Mouse (Mus musculus): Measurements from ENCODE around the gene Usp38. TPM values are rescaled to one million over a fixed set of nuclear protein-coding genes. Genes with fewer than 3 reads are reported as not detected.

The Usp38 gene
- polyA plus RNA-seq (2014; fragmentation: Illumina TruSeq; extraction: RNeasy Lipid Tissue Mini Kit (QIAGEN cat#74804); ENCODE audit: low read depth, low replicate concordance), result 25.7 TPM

GRCm38 (mm10) chr8:81014789-81015699 lies at the start of gene Usp38:
TSS of gene Usp38 (minus strand) at chr8:81014928.

Other genes starting within 250 kb of the Usp38 start
- 12.0 TPM for gene Gab1, start 134.4 kb downstream of the Usp38 start, polyA plus RNA-seq (2014; fragmentation: Illumina TruSeq; extraction: RNeasy Lipid Tissue Mini Kit (QIAGEN cat#74804); ENCODE audit: low read depth, low replicate concordance)